Mouse (Mus musculus): ENCODE results near the gene Ankmy1. TPM values are rescaled to one million over a fixed set of nuclear protein-coding genes. Genes with fewer than 3 reads are reported as not detected.

The Ankmy1 gene
- total RNA-seq, 2 experiments from 2014 or later = not detected

DNA sequence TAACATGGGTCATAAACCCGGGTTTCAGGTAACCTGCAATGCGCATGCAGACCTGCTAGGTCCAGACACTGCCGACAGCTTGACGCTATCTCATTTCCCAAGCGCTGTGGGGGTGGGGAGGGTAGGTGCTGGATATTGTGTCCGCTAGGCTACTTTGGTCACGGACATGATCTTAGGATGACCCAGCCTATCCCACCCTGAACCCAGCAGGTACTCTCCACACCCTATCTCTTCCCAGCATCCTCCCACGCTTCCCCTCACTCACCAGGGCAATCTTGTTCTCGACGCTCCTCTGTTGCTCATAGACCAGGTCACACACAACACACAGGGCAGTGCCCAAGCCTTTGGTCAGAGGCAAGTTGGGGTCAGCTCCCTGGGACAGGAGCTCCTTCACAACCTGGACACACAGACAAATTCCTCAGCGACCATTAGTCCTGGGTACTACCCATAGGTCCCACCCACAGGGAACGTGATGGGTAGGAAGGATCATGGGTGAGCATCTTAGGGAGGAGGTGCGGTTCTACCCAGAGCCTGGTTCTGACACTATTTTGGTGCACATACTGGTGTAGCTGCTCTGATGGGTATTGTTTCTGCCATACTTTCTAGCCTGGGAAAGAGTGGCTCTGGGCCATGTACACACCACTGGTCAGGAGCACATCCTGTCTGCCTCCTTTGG lies 24.5 kb downstream of the Ankmy1 start:
- ATAC-seq (replicated peaks; ENCODE audit: low FRiP score, poor library complexity, severe bottlenecking) = no peak

DNA sequence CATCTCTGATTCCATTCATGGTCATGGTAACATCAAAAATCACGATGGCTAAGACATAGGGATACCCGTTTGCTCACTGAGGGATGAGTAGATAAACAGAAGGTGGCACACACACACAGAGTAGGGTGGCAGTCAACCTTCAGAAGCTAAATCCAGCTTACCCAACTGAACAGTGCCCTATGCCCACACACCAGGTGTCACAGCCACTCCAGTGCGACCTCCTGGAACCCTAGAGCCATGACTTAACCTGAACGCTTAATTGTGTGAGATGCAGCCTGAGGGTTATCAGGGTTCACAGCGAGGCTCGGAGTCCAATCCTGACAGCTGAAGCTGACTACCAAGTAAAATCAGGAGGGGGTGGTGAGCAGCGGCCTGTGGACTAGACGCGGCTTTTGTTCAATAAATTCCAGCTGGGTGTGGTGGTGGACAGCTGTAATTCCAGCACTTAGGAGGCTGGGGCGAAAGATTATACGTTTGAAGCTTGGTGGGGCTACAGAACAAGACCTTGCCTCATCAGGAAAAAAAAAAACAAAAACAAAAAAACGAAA lies 25.2 kb downstream of the Ankmy1 start:
- no peak for ATAC-seq (replicated peaks; ENCODE audit: low FRiP score, poor library complexity, severe bottlenecking)

DNA sequence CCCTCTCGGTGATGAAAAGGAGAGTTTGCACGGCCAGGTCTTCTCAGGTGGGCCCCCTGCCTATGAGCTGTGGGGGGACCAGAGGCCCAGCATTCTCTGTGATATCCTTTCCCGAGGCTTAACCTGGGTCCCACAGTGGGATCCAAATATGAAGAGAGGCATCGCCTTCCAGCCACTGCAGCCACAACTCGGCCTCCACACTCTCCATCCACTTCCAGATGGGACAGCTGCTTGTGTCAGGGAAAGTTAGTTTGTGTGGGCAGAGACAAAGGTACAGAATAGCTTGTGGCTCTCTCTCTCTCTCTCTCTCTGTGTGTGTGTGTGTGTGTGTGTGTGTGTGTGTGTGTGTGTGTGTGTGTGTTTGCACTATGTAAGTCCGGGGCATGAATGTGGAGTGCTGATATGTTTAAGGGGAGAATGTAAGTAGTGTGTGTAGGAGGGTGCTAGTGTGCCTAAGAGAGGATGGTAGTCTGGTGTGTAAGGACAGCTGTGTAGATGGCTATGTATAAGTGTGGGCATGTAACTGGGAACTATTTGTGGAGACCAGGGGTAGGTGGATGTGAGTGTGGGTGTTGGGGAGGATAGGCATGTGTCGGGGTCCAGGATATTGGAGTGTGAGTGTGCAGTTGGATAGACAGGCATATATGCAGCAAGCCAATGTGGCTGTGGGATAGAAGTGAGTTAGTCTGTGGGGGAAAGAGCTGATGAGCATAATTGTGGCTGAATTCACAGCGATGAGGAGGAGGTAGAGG lies 27.2 kb downstream of the Ankmy1 start:
- no peak for ATAC-seq (replicated peaks; ENCODE audit: low FRiP score, poor library complexity, severe bottlenecking)

DNA sequence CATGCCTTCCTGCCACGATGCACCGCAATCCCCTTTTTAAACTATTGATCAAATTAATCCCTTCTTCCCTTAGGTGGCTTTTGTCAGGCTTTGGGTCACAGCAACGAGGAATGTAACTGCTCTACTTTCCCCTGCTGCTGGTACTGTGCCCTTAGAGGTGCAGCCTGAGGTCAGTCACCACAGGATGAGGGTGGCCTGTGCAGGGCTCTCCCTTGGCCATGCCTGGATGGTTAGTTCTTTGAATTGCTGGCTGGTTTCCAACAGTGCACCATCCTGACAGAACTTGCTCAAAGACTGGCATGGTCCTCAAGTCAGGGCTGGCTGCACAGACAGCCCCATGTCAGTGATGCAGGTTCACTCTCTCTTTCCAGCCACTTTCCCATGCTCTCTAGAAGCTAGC lies 28.7 kb downstream of the Ankmy1 start:
- no peak for ATAC-seq (replicated peaks; ENCODE audit: low FRiP score, poor library complexity, severe bottlenecking)

DNA sequence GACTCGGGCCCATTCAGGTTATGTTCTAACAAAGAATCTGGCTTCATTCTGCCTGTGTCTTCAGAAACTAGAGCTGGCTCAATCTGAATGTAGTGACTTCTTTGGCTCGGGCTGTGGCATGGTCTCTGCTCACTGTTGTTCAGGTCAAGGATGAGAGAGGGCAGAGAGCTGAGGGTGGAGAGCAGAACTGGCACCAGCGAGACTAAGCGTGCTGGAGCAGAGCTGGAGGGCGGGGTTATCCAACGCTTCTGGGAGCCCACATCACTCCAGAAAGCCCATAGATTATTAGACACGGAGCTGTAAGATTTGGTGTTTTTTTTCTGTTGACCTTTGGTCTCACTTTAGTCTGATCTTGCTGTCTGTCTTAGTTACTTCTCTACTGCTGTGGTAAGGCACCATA lies 30.0 kb downstream of the Ankmy1 start:
- no peak for ATAC-seq (replicated peaks; ENCODE audit: low FRiP score, poor library complexity, severe bottlenecking)

DNA sequence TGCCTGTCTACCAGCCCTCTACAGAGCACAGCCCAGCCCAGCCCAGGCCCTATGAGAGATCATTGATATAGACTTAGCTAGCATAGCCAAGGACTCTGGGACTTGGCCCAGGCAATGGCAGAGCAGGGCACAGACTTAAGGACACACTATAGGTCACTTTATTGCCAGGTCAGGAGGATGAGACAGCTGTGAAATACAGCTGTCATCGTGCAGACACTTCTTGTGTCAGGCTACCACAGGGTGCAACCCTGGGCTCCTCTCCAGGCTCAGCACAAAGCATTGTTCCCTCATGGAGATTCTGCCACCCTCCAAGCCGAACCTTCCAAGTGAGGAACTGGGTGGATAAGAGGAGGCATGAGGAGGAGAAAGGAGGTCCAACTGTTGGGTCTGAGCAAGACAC lies 32.7 kb downstream of the Ankmy1 start:
- no peak for ATAC-seq (replicated peaks; ENCODE audit: low FRiP score, poor library complexity, severe bottlenecking)

DNA sequence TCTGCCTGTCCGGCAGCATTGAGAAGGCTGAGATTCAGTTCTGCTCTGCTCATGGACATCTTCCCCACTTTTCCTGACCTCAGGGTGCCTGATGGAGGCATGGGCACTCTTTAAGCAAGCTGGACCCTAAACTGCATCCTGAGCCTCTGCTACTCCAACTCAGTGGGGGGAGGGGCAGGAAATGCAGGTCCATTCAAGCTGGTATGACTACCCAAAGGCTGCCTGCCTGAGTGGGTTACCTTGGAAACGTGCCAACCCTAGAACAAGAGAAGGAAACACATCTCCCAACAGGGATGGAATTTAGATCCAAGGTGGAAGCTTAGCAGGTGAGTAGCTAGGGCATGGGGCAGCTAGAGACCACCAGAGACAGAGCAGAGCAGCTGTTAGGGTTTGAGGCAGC lies 36.5 kb downstream of the Ankmy1 start:
- ATAC-seq (replicated peaks; ENCODE audit: low FRiP score, poor library complexity, severe bottlenecking) = no peak

DNA sequence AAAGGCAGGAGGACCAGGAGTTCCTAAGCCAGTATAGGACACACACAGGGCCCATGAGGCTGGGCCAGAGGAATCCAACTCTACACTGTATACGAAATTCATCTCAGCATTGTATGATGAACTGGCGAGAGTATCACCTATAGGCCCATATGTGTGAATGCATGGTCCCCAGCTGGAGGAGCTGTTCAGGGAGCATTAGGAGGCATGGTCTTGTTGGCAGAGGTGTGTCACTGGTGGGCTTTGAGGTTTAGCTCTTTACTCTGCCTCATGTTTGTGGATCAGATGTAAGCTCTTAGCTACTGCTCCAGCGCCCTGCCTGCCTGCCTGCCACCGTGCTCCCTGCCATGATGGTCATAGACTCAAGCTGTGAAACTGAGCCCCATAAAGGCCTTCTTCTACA lies 39.4 kb downstream of the Ankmy1 start:
- no peak for ATAC-seq (replicated peaks; ENCODE audit: low FRiP score, poor library complexity, severe bottlenecking)

DNA sequence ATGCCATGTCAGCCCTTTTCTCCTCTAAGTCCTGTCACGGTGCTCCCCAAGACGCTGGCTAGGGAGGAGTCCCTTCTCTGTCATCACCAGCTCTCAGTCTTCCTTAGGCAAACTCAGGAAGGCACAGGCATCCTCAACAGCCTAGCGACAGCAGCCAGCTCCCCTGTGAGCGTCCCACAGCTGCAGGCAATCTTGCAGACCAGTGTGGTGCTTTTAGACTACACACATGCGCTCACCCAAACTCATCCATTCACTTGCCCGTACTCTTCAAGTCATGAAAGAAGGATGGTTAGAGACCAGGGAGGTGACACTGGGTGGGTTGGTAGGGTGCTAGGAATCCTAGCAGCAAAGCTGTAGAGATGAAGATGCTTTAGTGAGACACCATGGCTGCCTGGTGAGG lies 41.2 kb downstream of the Ankmy1 start:
- ATAC-seq (replicated peaks; ENCODE audit: low FRiP score, poor library complexity, severe bottlenecking) = no peak

DNA sequence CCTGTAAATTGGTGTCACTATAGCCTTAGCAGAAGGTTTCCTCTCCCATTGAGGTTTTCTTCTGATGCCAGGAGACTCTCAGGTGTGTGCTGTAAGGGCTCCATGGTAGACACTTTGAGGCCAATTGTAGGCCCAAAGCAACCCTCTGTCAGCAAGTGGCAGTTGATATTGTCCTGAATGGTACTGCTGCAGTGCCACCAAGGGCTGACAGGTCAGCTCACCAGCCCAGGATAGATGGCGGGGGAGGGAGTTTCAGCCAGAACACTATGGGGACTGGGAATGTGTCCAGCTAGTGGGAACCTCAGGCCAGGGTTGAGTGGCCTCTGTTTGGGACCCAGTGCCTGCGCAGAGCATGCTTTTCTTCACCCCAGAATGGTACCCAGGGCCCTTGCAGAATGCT lies 50.3 kb downstream of the Ankmy1 start:
- no peak for ATAC-seq (replicated peaks; ENCODE audit: low FRiP score, poor library complexity, severe bottlenecking)

DNA sequence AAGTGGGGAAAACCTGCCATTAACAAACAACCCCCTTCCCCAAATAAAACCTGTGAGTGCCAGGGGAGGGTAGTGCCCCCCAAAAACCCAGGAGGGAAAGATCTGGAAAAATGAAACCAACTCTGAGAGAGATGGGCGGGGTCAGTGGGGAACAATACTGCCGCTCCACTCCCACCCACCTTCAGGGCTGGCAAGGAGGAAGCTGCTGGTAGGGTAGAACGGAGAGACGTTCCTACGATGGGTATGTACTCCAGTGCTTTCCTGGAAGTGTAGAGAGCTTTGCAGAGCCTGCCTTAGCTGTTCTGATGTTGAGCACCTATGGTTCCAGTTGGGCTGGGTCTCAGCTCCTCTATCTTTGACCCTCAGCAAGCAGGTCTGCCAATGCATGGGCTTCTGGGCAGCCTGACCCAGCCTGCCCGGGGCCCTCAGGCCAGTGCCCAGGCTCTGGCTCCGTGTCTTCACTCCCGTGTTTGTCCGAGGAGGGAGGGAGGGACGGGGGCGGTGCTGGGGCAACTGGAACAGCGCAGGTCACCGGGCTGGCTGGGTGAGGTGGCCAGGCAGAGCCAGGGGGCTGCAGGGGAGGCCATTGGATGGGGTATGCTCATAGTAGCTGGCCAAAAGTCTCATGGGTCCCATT lies 52.6 kb downstream of the Ankmy1 start:
- ATAC-seq (replicated peaks; ENCODE audit: low FRiP score, poor library complexity, severe bottlenecking) = no peak

DNA sequence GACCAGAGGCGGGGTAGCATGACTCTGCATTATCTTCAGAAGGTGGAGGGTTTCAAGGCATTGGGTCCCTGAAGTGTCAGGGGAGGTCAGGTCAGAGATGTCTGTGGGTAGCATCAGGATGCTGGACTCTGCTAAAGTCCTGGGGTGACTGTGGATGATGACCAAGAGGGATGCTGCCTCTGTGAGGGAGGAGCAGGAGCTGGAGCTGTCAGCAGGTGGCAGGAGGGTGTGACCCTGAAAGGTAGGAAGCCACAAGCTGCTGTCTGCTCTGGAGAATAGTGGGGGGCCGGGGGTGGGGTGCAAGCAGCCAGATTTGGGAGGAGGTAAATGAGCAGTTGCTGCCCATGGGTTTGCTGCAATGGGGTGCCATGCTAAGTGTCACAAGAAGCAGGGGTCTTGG lies 53.2 kb downstream of the Ankmy1 start:
- no peak for ATAC-seq (replicated peaks; ENCODE audit: low FRiP score, poor library complexity, severe bottlenecking)

DNA sequence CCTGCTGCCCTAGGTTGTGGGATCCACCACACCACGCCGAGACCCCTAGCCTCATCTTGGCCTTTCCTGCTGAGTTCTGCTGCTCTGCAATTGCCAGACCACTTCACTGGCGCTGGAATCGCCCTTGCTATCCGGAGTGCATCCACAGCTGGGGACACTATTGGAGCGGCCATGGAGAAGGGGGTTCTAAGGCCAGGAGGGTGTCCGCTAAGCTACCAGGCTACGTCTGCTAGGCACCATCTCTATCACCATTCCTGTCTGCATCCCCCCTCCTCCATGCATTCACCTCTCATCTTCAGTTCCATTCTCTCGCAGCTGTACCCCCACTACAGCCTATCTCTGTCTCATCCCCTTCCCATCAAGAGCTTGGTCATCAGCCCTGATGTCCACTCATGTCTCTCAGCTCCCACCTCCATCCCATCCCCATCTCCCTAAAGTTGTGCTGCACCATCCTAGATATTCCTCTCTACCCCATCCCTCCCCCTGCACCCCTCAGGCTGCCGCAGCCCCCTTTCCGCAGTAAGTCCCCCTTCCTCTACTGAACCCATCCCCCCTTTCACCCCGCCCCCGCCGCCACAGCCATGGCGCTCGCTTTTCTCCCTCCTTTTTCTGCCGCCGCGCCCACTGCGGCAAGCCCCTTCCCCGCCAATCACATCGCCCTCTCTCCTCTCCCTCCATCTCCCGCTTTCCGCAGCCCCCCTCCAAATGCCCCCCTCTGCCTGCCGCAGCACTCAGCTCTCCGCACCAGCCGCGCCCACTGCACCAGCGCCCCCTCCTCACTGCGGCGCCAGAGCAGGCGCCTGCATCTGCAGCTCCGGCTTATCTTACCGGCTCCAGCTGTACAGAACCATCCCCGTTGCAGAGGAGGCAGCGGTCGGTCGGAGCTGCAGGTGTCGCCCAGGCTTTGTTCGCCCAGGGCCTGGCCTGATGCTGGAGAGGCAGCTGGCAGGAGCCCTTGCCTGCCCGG lies 54.5 kb downstream of the Ankmy1 start:
- no peak for ATAC-seq (replicated peaks; ENCODE audit: low FRiP score, poor library complexity, severe bottlenecking)

DNA sequence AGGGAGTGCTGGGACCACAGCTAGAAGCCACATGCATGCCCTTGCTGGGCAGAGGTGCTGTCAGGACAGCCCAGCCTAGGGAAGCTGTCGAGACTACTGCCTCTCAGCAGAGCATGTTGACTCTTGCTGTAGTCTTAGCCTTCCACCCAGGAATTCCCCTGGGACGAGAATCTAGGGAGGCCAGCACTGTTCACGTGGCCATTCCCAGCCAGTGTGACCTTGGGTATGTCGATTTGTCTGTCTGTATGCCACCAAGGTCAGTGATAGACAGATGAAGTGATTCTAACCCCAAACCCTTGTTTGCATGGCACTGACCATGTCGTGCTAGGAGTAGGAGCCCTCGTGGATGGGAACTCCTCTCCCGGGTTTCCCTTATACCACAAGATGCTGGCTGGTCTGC lies 56.8 kb downstream of the Ankmy1 start:
- ATAC-seq (replicated peaks; ENCODE audit: low FRiP score, poor library complexity, severe bottlenecking) = no peak

DNA sequence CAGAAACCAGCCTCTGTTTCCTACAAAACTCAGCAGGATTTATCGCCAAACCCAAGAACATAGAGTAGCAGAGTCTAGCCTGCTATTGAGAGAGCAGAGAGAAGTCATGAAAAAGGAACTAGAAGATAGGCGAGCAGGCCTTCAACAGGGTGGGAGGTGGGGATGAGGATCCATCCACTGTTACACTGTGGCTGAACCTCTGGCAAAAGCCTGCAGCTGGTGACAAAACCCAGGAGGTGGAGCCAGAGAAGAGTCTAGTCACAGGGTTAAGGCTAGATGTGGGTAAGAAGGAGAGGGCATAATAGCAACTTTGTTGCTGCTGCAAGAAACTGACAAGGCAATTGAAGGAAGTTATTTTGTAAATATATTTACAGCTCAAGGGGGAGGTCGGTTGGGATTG lies 61.3 kb downstream of the Ankmy1 start:
- no peak for ATAC-seq (replicated peaks; ENCODE audit: low FRiP score, poor library complexity, severe bottlenecking)

DNA sequence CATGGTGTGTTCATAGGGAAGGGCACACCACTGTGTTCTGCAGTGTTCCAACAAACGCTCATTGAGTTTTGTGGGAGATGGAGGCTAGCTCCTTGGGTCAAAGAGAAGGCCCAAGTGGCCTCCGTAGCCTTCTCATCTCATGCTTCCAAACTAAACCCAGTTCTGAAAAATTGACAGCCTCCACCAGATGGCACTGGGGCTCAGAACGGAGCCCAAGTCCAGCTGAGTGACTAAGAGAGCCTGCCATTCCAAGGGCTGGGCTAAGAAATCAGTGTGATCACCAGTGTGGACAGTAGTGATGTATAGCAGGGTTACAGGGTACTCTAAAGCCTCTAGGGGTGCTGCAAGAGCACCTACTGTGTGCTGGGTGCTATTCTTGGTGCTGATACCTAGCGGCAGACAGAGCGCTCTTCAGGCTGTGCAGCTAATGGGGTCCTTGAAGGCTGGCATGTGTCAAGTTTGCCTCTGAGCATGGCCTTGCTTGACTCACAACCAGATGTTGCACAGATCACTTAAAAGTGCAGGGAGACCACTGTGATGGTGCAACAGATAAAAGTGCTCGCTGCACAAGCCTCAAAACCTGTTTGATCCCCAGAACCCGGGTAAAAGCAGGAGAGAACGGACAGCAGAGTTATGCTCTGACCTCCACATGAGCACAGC lies 62.3 kb downstream of the Ankmy1 start:
- ATAC-seq (replicated peaks; ENCODE audit: low FRiP score, poor library complexity, severe bottlenecking) = no peak

DNA sequence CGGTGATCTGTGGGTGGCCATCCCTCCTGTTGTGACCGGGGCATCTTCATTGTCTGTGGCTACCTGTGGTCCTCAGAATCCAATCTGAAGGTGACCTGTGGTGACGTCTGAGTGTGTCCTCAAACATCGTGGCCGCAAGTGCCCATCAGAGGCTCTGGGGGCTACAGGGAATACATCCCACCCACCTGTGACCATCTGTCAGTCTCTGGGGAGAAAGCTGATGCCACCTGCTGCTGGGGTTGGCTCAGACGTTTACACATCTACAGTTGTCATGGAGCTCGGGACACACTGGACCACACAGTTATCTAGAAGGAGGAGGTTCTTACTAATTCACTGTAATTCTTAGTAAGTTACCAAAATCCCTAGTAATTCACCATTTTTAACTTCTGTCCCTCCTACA lies 63.5 kb downstream of the Ankmy1 start:
- ATAC-seq (replicated peaks; ENCODE audit: low FRiP score, poor library complexity, severe bottlenecking) = no peak

DNA sequence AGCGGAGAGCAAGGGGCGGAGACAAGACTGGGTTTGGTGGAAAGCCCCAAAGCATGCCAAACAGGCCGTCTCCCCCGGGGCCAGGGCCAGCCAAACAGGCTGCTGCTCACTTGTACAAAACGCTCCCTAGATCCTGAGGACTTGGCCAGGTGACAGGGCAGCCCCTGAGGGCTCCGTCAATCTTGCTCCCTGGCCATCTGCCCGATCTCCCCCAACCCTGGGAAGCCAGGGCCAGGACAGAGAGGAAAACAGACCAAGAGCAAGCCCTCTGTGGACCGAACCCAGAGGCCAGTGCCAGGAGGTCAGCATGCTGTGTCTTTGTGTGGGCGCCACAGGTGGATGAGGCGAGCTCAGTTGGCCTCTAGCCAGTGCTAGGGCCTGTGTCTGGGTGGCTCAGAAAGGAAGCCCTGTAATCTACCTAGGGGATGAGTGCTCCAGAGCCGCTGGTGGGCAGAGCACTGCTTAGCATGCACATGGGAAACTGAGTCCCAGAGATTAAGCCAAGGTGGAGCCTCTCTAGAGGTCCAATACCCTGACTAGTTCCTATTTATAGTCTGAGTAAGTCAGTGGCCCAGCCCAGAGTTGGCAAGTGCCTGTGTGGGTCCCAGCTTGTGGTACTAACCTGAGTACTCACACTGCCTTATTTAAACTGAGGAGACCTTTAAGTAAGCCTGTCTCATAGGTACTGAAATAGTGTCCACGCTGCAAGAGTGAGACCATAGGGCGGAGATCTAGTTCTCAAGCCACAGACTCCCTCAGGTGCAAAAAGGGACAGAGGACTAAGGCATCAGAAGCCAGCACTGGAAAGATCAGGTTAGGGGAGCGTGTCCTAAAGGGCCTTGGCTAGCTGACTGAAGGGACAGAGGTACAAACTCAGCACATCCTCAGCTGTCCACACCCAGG lies 64.5 kb downstream of the Ankmy1 start:
- ATAC-seq (replicated peaks; ENCODE audit: low FRiP score, poor library complexity, severe bottlenecking) = no peak

Measured in erythroblast, adult 5-6 weeks (primary cell).